Mouse (Mus musculus) heart, adult 18-20 months (tissue): ENCODE measurements around the gene Ptprg. TPM values are rescaled to one million over a fixed set of nuclear protein-coding genes. Genes with fewer than 3 reads are reported as not detected.

ENCODE experiments used
- DNase-seq, 2 experiments: peaks; one replicate each; pipeline ENCODE4 v3.0.0; 2021 to 2022; ENCODE audit warnings: mixed read lengths in 1 of 2
- total RNA-seq, 2 experiments: library from RNA; stranded (reverse); gene quantifications; 2 replicates each; pipeline ENCODE4 v1.2.3; 2021

Gene Ptprg
- total RNA-seq, 2 experiments from 2014 or later: 46.4 to 51.8 TPM

- DNase-seq: no peak
Observed at GRCm38 (mm10) chr14:12091730-12092129, 538.4 kb downstream of the Ptprg start.

GRCm38 (mm10) chr14:12099390-12100333 is 546.3 kb downstream of the Ptprg start:
- DNase-seq: peak in 1 of 2 experiments; percentile 65

DNA sequence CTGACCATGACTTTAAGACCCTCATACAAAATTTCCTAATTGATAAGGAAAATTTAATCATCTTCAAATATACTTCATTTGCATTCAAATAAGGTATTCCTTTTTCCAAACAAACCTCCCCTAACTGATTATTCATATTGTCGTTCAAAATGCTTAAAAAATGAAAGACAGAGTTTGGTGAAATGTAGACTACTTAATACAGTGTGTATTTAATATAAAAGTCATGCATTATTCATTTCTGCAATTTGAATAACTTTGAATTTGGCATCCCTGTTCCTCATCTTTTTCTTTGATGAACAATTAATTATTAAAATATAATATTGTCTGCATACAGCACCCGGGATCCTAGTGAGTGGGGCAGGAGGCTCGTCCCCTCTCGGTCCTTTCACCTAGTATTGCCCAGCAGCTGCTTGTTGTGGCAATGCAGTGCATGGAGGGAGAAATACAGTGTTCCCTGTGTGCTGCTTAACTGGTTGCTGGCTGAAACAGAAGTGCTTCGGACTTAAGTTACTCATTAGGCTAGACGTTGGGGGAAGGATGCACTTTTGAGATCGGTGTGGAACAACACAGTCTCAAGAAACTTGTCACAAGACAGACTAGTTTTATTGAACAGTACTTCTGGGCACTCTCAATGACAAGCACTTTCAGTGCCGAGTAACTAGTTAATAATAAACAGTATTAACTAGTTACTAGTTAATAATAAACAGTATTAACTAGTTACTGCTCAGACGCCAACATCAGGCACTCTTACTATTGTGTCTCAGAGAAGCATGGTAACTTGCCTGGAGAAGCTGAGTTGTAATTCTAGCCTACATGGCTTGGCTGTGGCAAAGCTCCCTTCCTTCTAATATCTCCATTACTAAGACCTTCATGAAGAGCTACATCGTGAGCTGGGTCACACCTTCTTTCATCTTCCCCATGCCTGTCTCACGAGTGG is 549.3 kb downstream of the Ptprg start:
- no peak for DNase-seq

- no peak for DNase-seq
Observed at GRCm38 (mm10) chr14:12104297-12105155, 551.2 kb downstream of the Ptprg start.

GRCm38 (mm10) chr14:12105156-12105430 is 551.8 kb downstream of the Ptprg start:
- no peak for DNase-seq

DNA sequence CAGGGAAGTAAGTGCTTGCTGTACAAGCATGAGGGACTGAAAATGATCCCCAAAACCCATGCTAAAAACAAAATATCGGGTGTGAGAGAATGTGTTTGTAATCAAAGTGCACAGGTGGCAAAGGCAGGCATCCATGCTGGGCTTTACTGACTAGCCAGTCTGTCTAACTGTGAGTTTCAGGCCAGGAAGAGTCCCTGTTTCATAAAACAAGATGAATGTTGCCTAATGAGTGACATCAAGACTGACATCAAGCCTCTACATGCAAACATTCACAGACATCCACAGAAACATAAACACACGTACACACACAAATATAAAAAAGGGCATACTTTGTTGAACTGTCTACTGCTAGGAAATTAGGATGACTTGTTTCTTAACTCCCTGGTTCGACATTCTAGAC is 552.3 kb downstream of the Ptprg start:
- DNase-seq: no peak

- peak in 1 of 2 experiments; percentile 71 for DNase-seq
Observed at GRCm38 (mm10) chr14:12107459-12107858, 554.1 kb downstream of the Ptprg start.

- DNase-seq: no peak
Observed at GRCm38 (mm10) chr14:12107991-12108390, 554.7 kb downstream of the Ptprg start.

- DNase-seq: peak; percentile 34 to 49
Observed at GRCm38 (mm10) chr14:12112548-12113011, 559.2 kb downstream of the Ptprg start.

GRCm38 (mm10) chr14:12113326-12113725 is 560.0 kb downstream of the Ptprg start:
- no peak for DNase-seq

DNA sequence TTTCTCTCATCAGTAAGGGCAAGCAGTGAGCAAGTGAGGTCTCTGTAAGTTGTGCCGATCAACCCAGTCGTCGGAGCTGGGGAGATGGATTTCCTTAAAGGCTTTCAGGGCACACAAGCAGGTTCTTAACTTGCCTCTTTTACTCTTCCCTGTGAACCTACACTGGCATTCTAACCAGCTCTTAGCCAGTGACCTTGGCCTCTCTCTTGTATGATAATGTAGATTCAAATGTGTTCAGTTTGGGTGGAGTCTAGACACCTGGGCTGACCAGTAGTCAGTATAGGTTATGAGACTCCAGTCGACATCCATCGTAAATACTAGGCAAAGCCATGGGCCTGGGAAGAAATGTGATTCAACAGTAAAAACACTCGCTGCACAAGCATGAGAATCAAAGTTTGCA is 560.7 kb downstream of the Ptprg start:
- no peak for DNase-seq

DNA sequence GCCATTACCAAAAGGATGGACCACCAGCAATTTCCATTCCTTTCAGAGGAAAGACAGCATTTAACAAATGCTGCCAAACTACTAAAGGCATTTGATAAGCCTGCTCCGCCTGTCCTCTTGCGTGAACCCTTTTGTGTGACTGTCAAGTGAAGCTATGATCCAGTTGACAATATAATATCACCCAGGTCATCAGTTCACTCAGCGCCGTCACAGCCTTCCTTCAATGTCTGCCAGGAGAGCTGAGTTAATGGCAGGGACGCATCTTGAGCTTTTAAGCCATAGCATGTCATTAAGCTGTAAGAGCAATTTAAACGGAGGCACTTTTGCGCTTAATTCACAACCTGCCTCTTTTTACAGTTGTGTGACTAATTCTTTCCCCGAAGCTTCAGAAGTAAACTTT is 565.9 kb downstream of the Ptprg start:
- DNase-seq: no peak

DNA sequence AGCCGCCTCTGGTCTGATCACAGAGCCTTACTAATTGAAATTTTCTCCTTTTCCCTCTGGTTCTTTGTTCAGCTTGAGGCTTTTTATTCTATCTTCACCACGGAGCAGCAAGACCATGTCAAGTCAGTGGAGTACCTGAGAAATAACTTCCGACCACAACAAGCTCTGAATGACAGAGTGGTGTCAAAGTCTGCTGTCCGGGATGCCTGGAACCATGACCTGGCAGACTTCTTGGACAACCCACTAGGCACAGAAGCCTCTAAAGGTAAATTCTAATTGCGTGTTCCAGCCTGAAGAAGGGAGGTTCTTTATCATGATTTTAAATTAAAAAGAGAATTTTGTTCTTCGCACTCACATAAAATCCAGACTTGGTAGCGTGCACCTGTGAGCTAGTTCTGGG is 568.6 kb downstream of the Ptprg start:
- no peak for DNase-seq

GRCm38 (mm10) chr14:12124682-12125081 is 571.4 kb downstream of the Ptprg start:
- no peak for DNase-seq

DNA sequence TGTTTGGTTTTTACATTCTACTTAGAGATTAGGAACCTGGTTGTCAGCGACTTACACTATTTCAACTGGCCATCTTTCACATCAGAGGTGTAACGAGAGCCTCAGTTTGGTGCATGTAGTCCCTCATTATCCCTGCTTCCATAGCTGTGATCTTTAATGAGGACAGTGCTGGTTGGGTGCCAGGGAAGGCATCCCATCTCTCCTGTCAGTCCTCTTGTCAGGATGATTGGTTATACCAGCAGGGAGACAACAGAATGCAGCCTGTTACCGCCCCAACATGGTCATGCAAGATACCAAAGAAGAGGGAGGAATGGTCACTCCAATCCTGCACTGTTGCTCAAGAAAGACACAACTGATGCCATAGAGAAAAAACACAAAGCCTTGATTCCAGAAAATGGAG is 574.6 kb downstream of the Ptprg start:
- DNase-seq: no peak

- DNase-seq: no peak
Observed at GRCm38 (mm10) chr14:12132046-12132615, 578.8 kb downstream of the Ptprg start.

DNA sequence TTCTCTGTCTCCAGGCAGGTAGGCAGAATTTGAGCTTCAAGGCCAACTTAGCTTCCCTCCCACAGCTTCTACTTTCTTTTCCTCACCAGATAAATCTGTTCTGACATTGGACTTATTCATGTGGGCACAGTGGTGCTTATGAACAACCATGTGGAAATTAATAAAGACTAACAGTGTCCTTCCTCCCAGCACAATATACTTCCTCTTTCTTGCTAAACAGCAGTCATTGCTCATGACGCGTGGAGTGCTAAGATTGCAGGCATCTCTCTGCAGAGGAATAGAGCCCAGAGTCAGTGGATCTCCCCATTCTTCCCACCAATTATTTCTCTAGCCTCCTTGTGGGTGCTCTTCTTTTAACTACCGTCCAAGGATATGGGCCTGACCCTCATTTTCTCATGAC is 579.8 kb downstream of the Ptprg start:
- DNase-seq: no peak

DNA sequence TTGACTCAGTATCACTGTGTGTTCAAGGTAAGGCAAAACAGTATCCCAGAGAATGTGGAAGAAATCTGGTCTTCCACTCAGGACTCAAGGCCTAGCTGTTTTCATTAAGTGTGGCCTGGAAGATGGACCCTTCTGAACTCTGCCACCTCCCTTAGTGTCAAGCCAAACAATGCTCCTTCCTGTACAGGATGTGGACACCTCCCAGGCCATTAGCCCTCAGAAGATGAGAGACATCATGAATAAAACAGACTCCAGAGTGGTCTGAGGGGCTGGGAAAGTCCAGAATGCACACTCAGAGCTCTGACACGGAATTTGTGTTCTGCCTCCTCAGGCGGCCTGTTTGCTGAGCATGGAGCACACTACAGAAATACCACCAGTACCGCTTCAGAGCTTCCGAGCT is 581.2 kb downstream of the Ptprg start:
- peak; percentile 36 to 66 for DNase-seq

DNA sequence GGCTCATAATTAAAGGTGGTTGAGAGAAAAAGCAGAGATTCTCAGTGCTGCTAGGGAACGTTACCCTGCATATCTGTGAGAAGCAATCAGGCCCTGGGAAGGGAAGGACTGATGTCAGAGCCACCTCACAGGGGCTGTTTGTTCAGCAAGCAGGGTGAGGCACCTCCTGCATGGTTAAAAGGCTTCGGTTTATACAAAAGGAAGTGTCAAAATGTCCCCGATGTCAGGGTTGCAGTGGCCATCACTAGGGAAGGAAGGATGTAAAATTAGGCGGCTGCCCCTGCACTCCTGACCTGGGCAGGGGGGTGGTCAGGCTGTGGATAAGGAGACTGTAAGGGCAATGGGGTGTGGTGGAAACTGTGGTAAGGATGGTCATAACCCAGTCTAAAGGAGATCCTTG is 583.2 kb downstream of the Ptprg start:
- DNase-seq: peak in 1 of 2 experiments; percentile 45

- DNase-seq: peak; percentile 60 to 79
Observed at GRCm38 (mm10) chr14:12139643-12140481, 586.5 kb downstream of the Ptprg start.
